Mouse (Mus musculus) megakaryocyte, embryonic 14.5 days (primary cell): Measurements from ENCODE around the gene Cdkn1a.

Experiments
- FLI1 ChIP-seq: IDR thresholded peaks from 2 replicates; pipeline ENCODE4 v1.6.1; 2012; ENCODE audit warnings: low read length, inconsistent platforms, mixed read lengths
- GATA1 ChIP-seq: IDR thresholded peaks from 3 replicates; pipeline ENCODE4 v1.6.1; 2012; ENCODE audit warnings: mixed read lengths, low read length, inconsistent platforms, borderline replicate concordance

DNA sequence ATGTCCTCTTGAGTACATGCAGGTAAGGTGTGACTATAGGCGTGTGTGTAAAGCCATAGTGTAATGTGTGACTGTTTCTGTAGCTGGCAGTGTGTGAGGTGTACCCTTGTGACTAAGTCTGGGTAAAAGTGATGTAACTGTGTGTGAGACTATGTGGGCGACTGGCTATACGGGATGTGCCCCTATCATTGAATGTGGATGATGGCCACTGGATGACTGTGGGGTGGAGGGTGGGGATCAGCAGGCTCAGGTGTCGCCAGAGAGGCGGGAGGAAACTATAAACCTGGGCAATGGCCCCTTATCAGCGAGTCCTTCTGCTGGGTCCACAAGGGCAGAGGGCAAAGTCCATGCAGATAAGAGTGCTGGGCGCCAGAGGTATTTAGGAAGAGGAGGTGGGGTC, 40.9 kb upstream of the Cdkn1a start:
- TF ChIP-seq GATA1 (no peak), FLI1 (no peak)
